Mouse (Mus musculus): ENCODE data around the gene Shisa9.

DNA sequence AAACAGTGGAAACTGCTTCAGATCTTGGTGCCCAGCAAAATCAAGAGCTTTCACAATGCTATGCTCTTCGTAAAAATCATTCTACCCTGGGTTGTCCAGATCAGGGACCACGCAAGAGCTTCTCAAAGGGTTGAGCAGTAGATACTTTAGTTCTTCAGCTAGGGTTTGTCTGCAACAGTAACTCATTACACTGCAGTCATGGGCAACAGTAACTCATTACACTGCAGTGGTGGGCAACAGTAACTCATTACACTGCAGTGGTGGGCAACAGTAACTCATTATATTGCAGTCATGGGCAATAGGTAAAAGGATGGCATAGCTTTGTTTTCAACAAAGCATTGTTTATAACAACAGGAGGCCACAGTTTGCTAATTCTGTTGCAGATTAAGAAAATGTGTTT is 281.9 kb downstream of the Shisa9 start:
- TF ChIP-seq CTCF (IDR thresholded peaks at IDR 0.05; ENCODE audit: control insufficient read depth, insufficient read depth, insufficient replicate concordance, low read depth, low read length) = no peak
- no peak for TF ChIP-seq POLR2A (IDR thresholded peaks at IDR 0.05; ENCODE audit: control insufficient read depth, low read depth, low read length)

Measured in testis, adult 2 months (tissue).